Mouse (Mus musculus): ENCODE measurements around the gene Pgs1.

DNA sequence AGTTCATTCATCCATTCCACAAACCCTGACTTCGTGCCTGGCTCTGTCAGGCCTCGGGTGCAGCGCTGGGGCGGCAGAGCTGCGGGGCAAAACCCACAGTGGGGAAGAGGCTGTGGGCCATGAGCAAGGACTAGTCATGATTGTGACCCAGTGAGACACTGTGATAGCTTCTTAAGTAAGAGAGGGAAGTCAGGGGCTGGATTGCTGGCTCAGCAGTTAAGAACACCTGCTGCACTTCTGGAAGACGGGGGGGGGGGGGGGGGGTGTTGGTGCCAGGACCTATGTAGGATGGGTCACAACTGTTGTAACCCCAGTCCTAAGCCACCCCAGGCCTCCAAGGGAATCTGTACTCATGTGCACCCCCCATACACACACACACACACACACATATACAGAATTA, 15.0 kb upstream of the Pgs1 start:
- no peak for TF ChIP-seq CTCF (IDR thresholded peaks at IDR 0.05; ENCODE audit: control insufficient read depth, insufficient read depth, insufficient read length)
- no peak for TF ChIP-seq MAX (IDR thresholded peaks at IDR 0.05)
- TF ChIP-seq MYOD1 (IDR thresholded peaks at IDR 0.05; ENCODE audit: control insufficient read depth, insufficient read length, low read depth): no peak
- no peak for TF ChIP-seq FOSL1 (IDR thresholded peaks at IDR 0.05; ENCODE audit: insufficient read depth, low read length, poor library complexity, severe bottlenecking)

All from C2C12 (cell line).